Mouse (Mus musculus) natural killer cell, adult 2 months (primary cell): ENCODE data around the gene Thap8.
A peak's percentile ranks its signal among the peaks of the same experiment; 100 is the strongest.
"Not testable (repeated sequence)": the region's sequence is repeated elsewhere in the genome, so short reads cannot be mapped to it uniquely, and the experiment has no call there.

Source experiments
- DNase-seq, 2 experiments: peaks; one replicate each; pipeline ENCODE4 v3.0.0; 2022; ENCODE audit warnings: low spot score in 2 of 2

Gene Thap8

GRCm38 (mm10) chr7:30279951-30280669, at the start of gene Thap8, which contains the start of gene Wdr62:
Gene Thap8 (plus strand): TSS chr7:30280094.
Gene Wdr62 (minus strand): TSS chr7:30280419.
- DNase-seq: peak; percentile 90 to 92

DNA sequence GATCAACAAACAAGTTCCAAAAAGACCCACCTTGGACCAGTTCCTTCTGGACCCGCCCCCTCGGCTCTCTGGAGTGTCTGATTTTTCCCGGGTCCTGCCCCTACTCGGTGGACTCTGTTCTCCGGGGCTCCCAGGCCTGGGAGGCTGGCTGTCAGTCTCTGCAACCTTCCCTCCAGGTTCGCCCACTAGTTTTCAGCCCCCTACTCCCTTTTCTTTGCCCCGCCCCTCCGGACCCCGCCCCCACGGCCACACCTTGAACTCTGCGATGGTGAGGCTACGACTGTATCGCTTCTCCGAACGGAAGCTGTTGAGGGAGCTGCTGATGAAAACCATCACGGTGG, 48.6 kb upstream of the Thap8 start:
- DNase-seq: no peak

DNA sequence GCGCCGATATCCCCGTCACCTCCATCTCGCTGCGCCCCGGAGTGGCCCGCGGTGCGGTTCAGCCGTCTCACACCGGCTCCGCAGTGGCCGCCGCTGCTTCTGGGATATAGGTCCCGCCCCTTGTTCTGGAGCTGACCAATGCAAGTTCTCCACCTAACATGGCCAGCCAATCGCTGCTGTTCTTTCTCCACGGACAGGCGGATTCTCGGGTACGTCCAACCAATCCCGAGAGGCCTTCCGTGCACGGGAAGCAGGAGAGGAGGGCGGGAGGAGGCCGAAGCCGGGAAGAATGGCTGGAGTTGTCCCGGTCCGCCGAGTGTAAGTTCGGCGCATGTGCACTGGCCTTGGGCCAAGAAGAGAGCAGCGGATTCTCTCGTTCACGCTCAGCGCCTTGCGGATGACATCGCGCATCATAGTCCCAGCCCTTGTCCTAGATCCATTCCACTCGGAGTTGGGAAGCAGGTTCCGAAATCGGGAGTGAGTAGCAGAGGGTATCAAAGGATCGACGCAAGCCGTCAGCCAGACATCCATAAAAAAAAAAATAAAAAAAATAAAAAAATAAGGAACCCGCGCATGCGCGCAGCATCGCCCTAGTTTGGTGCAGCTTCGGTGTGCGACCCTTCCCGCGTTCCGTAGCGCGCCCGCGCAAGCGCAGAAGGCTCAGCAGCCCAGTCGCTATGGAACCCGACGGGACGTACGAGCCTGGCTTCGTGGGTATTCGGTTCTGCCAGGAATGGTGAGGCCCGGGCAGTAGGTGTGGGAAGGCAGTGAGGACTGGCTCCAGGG, 48.0 kb upstream of the Thap8 start, which contains the start of the genes Polr2i and Tbcb:
Gene Polr2i (plus strand): TSS at position 280 of the 786 bp plus-strand sequence.
Gene Tbcb (minus strand): TSS at position 604 of the 786 bp plus-strand sequence.
- peak; percentile 92 to 94 for DNase-seq

GRCm38 (mm10) chr7:30232631-30233148, 47.2 kb upstream of the Thap8 start:
- peak; percentile 67 to 73 for DNase-seq

GRCm38 (mm10) chr7:30233387-30233786, 46.5 kb upstream of the Thap8 start:
- DNase-seq: no peak

- no peak for DNase-seq
These were observed 45.5 kb upstream of the Thap8 start for GRCm38 (mm10) chr7:30234276-30234858.

- no peak for DNase-seq
These were observed 44.8 kb upstream of the Thap8 start for GRCm38 (mm10) chr7:30235091-30235490.

DNA sequence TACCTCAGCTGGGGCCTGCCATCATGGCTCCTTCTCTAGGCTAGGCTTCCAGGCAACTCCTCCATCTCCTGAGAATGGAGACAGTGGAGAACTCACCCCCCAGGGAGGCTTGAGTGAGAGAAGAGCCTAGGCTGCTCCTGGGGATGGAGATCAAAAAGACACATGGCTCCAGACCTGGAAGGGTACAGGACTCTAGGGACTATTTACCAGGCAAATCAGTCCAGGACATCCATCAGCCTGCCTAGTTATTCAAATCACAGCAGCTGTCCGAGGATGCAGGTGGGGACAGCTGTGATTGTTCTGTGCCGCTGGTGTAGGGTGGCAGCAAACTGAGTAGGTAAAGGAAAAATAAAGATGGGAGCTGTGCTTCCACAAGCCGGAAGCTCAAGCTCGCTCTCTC, 44.3 kb upstream of the Thap8 start, which contains the start of gene Ovol3:
Gene Ovol3 (minus strand): TSS at position 101 of the 400 bp plus-strand sequence.
- no peak for DNase-seq

DNA sequence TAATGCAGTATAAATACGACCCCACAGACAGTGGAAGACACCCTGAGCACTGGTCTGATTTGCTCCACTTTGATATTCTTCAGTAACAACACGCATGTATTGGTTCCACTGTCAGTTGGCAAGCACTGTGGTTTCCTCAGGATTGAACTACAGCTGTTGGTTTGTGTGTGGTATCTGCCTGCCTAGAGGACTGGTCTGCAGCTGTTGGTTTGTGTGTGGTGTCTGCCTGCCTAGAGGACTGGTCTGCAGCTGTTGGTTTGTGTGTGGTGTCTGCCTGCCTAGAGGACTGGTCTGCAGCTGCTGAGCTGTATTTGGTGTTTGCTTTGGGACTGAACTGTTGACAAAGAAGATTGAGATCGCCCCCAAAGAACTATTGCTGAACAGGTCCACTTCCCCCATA, 42.5 kb upstream of the Thap8 start:
- DNase-seq: not testable (repeated sequence)

- DNase-seq: no peak
These were observed 27.6 kb upstream of the Thap8 start for GRCm38 (mm10) chr7:30251956-30252954.

GRCm38 (mm10) chr7:30265041-30265440, 14.9 kb upstream of the Thap8 start:
- DNase-seq: no peak

DNA sequence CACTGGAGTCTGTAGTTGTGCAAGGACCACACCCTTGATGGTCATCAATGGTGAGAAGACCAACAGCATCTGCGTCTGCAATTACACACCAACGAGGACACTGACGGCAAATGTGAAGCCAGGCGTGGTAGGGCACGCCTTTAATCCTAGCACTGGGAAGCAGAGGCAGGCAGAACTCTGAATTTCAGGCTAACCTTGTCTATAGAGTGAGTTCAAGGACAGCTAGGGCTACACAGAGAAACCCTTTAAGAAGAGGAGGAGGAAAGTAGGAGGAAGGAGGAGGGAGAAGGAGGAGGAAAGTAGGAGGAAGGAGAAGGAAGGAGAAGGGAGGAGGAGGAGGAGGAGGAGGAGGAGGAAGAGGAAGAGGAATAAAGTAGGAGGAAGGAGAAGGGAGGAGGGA, 14.4 kb upstream of the Thap8 start:
- no peak for DNase-seq

DNA sequence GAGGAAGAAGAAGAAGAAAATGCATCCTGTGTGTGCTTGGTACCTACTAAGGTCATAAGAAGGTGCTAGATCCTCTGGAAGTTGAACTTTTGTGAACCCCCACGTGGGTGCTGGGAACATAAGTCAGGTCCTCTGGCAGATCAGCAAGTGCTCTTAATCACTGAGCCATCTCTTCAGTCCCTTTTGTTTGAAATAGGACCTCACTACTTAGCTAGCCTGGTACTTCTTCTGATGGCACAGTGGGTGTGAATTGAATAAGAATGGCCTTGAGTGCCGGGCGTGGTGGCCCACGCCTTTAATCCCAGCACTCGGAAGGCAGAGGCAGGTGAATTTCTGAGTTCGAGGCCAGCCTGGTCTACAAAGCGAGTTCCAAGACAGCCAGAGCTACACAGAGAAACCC, 14.0 kb upstream of the Thap8 start:
- no peak for DNase-seq

GRCm38 (mm10) chr7:30266780-30267179, 13.1 kb upstream of the Thap8 start:
- DNase-seq: no peak

DNA sequence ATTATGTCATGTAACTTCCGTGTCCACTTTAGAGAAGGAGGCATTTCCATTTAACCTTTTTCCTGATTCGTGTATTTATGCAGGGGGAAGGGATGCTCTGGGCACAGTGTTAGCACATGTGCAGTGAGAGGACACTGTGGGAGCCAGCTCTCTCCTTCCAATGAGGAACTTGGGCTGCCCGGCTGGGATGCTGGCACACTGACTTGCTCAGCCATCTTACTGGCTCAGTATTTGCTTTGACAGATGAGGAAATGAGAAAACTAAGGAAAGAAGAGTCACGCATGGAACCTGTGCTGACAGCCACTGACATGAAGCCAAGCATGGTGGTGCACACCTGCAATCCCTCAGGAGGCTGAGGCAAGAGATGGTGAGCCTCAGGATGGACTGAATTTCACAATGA, 10.3 kb upstream of the Thap8 start:
- DNase-seq: no peak

DNA sequence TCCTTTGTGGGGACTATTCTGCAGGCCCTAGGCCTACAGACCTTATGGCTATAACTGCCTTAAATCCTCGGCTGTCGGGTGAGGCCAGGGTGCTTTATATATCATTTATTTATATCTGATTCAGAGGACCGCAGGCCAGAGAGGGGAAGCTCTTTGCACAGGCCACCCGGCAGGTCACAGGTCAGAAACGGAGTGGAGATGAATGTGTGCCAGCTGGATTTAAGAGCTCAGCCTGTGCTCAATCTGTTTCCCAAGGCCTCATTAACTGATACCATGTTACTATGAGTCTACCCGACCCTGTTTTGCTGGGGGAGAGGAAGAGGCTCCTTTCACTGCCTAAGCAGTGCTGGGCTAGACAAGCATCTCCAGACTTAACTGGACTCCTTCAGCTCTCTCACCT, 5.5 kb upstream of the Thap8 start:
- DNase-seq: no peak

DNA sequence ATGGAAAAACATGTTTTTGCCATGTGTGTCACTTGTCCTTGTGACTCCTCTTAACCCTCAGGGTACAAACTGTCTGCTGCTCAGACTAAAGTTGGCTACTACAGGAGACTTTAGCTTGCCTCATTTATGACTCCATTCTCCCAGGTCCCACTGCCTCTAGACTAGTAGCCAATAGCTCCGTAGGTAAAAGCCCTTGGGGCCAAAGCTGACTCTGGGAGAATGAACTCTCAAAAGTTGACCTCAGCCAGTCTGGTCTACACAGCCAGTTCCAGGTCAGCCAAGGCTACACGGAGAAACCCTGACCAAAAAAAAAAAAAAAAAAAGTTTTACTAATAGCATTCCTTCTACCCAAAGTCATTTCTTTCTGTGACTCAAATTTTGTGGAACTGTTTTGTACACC, 983 bp upstream of the Thap8 start:
- DNase-seq: no peak

GRCm38 (mm10) chr7:30279536-30279935, 358 bp upstream of the Thap8 start:
- no peak for DNase-seq

DNA sequence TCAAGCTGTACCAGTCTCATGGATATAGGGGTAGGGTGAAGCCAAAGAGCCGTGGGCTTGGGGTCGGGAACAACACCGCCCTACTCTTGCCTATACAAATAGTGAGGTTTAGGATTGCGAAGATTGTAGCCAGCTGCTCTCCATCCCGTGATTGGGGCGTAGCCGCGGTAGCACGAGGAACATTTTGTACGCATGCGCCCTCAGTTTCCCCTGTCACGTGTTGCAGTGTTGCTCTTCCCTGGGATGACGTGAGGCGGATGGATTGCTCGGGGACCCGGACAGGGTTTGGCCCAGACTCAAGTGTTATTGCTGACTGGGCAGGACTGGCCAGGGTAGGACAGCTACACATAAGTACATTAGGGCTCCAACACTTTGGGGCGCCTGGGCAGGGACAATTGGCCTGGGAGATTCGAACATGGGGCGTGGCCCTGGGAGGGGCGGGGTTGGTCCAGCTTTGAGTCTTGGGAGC, 810 bp downstream of the Thap8 start:
- DNase-seq: peak; percentile 67 to 83

DNA sequence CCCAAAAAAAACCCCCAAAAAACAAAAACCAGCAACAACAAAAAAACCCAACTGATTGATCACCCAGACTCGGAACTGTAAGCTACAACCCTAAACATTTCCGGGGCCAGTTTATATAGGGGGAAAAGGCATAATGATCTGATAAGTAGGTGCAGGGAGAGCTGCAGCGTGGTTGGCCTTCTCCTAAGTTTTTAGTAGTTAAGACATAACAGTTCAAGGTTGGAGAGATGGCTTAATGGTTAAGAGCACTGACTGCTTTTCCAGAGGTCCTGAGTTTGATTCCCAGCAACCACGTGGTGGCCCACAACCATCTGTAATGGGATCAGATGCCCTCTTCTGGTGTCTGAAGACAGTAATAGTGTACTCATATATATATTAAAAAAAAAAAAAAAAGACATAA, 1.6 kb downstream of the Thap8 start:
- no peak for DNase-seq

DNA sequence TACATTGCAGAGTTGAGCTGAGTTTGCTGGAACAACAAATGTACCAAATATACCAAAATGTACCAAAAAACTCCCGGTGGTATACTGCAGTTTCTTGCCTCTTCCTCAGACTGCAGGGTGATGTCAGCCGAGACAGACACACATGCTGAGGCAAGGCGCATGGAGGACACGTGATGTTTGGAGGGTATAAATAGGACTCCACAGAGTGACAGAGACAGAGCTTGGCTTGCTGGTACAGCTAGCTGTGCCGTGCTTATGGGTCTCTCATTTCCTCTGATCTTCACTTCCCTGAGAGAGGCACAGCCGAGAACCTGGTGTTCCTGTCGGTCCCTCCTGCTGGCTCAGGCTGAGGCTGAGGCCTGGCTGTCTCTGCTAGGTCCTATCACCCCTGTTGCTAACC, 2.8 kb downstream of the Thap8 start:
- no peak for DNase-seq
